Mouse (Mus musculus): Measurements from ENCODE around the gene Xpnpep1. TPM values are rescaled to one million over a fixed set of nuclear protein-coding genes. Genes with fewer than 3 reads are reported as not detected.
A peak's percentile ranks its signal among the peaks of the same experiment; 100 is the strongest.

Gene Xpnpep1
- polyA plus RNA-seq, 1 experiment from 2014 or later: 150 TPM

DNA sequence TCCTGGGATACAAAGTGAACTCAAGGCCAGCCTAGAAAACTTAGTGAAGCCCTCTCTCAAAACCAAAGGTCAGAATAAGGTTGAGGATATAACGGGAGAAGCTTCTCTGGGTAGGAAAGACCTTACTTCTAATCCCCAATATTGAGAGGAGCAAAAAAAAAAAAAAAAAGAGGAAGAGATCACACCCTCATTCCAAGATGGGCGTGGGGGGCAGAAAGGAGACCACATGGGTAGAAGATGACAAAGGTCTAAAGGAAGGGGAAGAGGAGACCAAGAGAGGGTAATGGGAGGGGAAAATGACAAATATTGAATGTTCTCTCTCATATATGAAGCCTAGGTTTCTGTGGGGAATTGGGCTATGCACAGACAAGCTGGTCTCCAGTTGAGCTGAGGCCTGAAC is 77.3 kb downstream of the Xpnpep1 start:
- Histone ChIP-seq H3K27ac (ENCODE audit: low read depth, low read length) (no peak overlapping the region), H3K4me2 (ENCODE audit: low read depth, low read length, severe bottlenecking) (no peak overlapping the region), H3K4me1 (replicated peaks; ENCODE audit: control insufficient read depth, insufficient read depth, low read length) (no peaks in the 10 kb centered on the region), H3K27me3 (ENCODE audit: control insufficient read depth, insufficient read depth, low read length) (no peaks in the 10 kb centered on the region), H3K9me3 (ENCODE audit: control insufficient read depth, low read length) (no peaks in the 10 kb centered on the region), H3K9ac (ENCODE audit: low read length) (no peak overlapping the region), H3K4me3 (ENCODE audit: low read depth, low read length) (no peak overlapping the region), H3K36me3 (ENCODE audit: control insufficient read depth, insufficient read depth, low read length) (no peaks in the 10 kb centered on the region)
- WGBS: 90% methylated on average over 2 of the region's 2 CpGs
- DNase-seq (ENCODE audit: low spot score): no peak
- no peak for ATAC-seq (replicated peaks; ENCODE audit: low FRiP score)

DNA sequence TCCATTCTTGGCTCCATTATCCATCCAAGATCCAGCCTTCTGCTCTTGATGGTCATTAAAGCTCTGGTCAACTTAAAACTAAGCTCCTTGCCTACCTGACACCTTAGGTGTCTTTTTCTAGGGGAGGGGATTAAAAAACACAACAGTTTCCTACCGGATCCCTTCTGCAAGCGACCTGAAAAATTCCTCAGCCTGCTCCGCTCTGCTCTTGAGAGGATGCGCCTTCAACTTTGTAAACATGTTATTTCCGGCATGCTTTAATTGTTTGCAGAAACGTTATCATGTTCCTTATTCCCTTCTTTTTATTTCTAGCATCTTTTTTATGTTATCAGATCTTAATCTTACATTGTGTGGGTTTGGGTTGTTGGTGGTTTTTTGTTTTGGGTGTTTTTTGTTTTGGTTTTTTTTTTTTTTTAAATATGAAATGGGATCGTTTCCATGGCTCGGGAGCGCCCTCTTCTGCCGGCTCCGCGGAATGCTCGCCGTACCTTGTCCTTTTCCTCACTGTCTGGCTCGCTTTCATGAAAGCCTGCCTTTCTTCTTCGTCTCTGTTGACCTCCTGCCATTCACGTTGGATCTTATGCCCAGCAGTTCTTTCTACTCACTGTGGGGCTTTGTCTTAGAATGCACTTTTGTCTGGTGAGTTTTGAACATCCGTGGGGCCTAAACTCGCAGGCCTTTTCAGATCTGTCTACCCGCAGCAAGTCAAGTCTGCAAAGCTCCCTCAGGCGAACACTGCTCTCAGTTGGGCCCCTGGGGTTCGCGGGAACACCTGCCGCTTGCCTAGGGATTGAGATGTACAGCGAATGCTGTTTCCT is 117.1 kb downstream of the Xpnpep1 start:
- ATAC-seq (replicated peaks; ENCODE audit: low FRiP score) (peak; percentile 77; the same call in 1 of the 2 replicates), DNase-seq (ENCODE audit: low spot score) (peak; percentile 85)
- H3K9me3 ChIP-seq (ENCODE audit: control insufficient read depth, low read length): no peaks in the 10 kb centered on the region
- 14% methylated on average over 25 of the region's 25 CpGs for WGBS
- H3K4me3 ChIP-seq (ENCODE audit: low read depth, low read length): no peak overlapping the region
- H3K9ac ChIP-seq (ENCODE audit: low read length): no peak overlapping the region; the same call in 1 of the 2 replicates
- H3K4me1 ChIP-seq (replicated peaks; ENCODE audit: control insufficient read depth, insufficient read depth, low read length): no peaks in the 10 kb centered on the region
- H3K36me3 ChIP-seq (ENCODE audit: control insufficient read depth, insufficient read depth, low read length): no peaks in the 10 kb centered on the region
- peak overlapping the region; percentile 31; the same call in 1 of the 2 replicates for H3K4me2 ChIP-seq (ENCODE audit: low read depth, low read length, severe bottlenecking)
- H3K27me3 ChIP-seq (ENCODE audit: control insufficient read depth, insufficient read depth, low read length): no peaks in the 10 kb centered on the region
- no peak overlapping the region for H3K27ac ChIP-seq (ENCODE audit: low read depth, low read length)

GRCm38 (mm10) chr19:52904182-52904581 is 135.8 kb downstream of the Xpnpep1 start:
- 35% methylated on average over 2 of the region's 2 CpGs for WGBS
- Histone ChIP-seq H3K27me3 (ENCODE audit: control insufficient read depth, insufficient read depth, low read length) (no peaks in the 10 kb centered on the region), H3K4me3 (ENCODE audit: low read depth, low read length) (no peak overlapping the region), H3K27ac (ENCODE audit: low read depth, low read length) (no peak overlapping the region), H3K36me3 (ENCODE audit: control insufficient read depth, insufficient read depth, low read length) (no peaks in the 10 kb centered on the region), H3K4me2 (ENCODE audit: low read depth, low read length, severe bottlenecking) (no peak overlapping the region), H3K4me1 (replicated peaks; ENCODE audit: control insufficient read depth, insufficient read depth, low read length) (no peaks in the 10 kb centered on the region), H3K9ac (ENCODE audit: low read length) (no peak overlapping the region), H3K9me3 (ENCODE audit: control insufficient read depth, low read length) (no peaks in the 10 kb centered on the region)
- DNase-seq (ENCODE audit: low spot score): no peak
- no peak for ATAC-seq (replicated peaks; ENCODE audit: low FRiP score)

GRCm38 (mm10) chr19:52891807-52892442 is 148.1 kb downstream of the Xpnpep1 start:
- H3K27ac ChIP-seq (ENCODE audit: low read depth, low read length): no peak overlapping the region
- ATAC-seq (replicated peaks; ENCODE audit: low FRiP score): no peak
- no peak for DNase-seq (ENCODE audit: low spot score)
- no peaks in the 10 kb centered on the region for H3K4me1 ChIP-seq (replicated peaks; ENCODE audit: control insufficient read depth, insufficient read depth, low read length)
- no peak overlapping the region for H3K9ac ChIP-seq (ENCODE audit: low read length)
- no peaks in the 10 kb centered on the region for H3K36me3 ChIP-seq (ENCODE audit: control insufficient read depth, insufficient read depth, low read length)
- no peaks in the 10 kb centered on the region for H3K27me3 ChIP-seq (ENCODE audit: control insufficient read depth, insufficient read depth, low read length)
- H3K4me2 ChIP-seq (ENCODE audit: low read depth, low read length, severe bottlenecking): no peak overlapping the region
- H3K9me3 ChIP-seq (ENCODE audit: control insufficient read depth, low read length): no peaks in the 10 kb centered on the region
- 78% methylated on average over 5 of the region's 5 CpGs for WGBS
- no peak overlapping the region for H3K4me3 ChIP-seq (ENCODE audit: low read depth, low read length)

Small RNAs within 50 kb of the gene (microRNA-seq; reads per million reads assigned to microRNA genes)
- not detected for gene Mir6407 (ENCODE audit: insufficient number of aligned reads)

Other genes with a start within 250 kb of the Xpnpep1 start
- gene Add3, start 100.2 kb upstream of the Xpnpep1 start, polyA plus RNA-seq (2014; fragmentation: Nextera tagmentation; extraction: Ambion mirVana): 59.3 and 61.5 TPM in 2 replicates

Data from forebrain, embryonic 11.5 days (tissue).